Mouse (Mus musculus) lung, adult 2 months (tissue): ENCODE results near the gene Rpl19. TPM values are rescaled to one million over a fixed set of nuclear protein-coding genes. Genes with fewer than 3 reads are reported as not detected.

Experiments used
- DNase-seq: peaks from one replicate; pipeline ENCODE4 v3.0.0; 2022
- H3K4me1 ChIP-seq: fragments of 200-500 bp; 2 replicates; pipeline ENCODE4 v1.6.1; 2011; ENCODE audit warnings: low read length; ENCODE audit not compliant: control insufficient read depth, insufficient read depth
- H3K4me3 ChIP-seq: fragments of 200-500 bp; replicated peaks from 2 replicates; pipeline ENCODE3; 2011; ENCODE audit warnings: low read depth, mild to moderate bottlenecking, control low read depth, low read length; ENCODE audit errors: extremely low read depth
- CTCF ChIP-seq: fragments of 200-500 bp; IDR thresholded peaks from 2 replicates; pipeline ENCODE4 v1.5.1; 2011; ENCODE audit warnings: mild to moderate bottlenecking, low read length, control low read depth; ENCODE audit not compliant: insufficient read depth
- POLR2A ChIP-seq: fragments of 200-500 bp; IDR thresholded peaks from 2 replicates; pipeline ENCODE4 v1.6.1; 2011; ENCODE audit warnings: low read depth, mild to moderate bottlenecking, control low read depth, low read length, borderline replicate concordance; ENCODE audit errors: extremely low read depth
- WGBS: fragments of 180-500 bp; shearing (Covaris S2); methylation state at CpG from one replicate; pipeline ENCODE4 v1.1.7; 2018; 5-methylcytosine and 5-hydroxymethylcytosine counted together
- polyA plus RNA-seq: library from polyadenylated mRNA; depleted of rRNA; stranded (reverse); fragments of >200 nt; gene quantifications from 2 replicates; pipeline ENCODE4 v1.2.3, GENCODE M21; 2012

Rpl19 gene
- polyA plus RNA-seq, 1 experiment = 513 TPM

DNA sequence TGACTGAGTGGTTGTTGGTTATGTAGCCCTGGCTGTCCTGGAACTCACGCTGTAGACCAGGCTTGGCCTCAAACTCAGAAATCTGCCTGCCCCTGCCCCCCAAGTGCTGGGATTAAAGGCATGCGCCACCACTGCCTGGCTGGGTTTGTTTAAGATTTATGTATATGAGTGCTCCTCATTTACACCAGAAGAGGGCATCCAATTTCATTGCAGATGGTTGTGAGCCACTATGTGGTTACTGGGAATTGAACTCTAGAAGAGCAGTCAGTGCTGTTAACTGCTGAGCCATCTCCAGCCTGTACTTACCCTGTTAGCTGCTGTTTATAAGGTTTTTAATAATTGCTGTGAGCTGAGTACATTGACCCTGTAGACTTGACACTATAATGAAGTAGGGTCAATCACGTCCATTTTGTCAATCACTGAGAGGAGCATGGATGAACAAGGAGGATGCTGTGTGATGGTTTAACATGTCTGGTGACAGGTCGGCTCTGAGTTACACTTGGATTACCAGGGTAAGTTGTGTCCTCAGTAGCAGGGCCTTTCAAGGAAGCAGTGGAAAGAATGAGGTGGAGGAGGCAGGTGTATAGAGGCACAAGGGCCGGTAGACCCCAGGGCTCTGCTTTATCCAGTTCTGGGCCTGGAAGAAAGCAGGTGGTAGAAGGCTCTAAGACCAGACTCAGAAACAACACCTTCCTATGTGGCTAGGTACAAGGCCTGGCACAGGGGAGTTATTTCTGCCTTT is 4.4 kb downstream of the Rpl19 start:
- TF ChIP-seq POLR2A (no peak), CTCF (no peak)
- no peak for DNase-seq
- no peak overlapping the region for H3K4me3 ChIP-seq
- 64% methylated on average over 5 of the region's 5 CpGs for WGBS
- peaks cover 4% of the 10 kb centered on the region; the same call in 1 of the 2 replicates for H3K4me1 ChIP-seq

- peak; percentile 76 for DNase-seq
- no peak overlapping the region for H3K4me3 ChIP-seq
- peaks cover 6% of the 10 kb centered on the region; the same call in 1 of the 2 replicates for H3K4me1 ChIP-seq
- 8% methylated on average over 5 of the region's 5 CpGs for WGBS
- TF ChIP-seq CTCF = peak; percentile 82
- no peak for TF ChIP-seq POLR2A
These were observed 4.9 kb downstream of the Rpl19 start for GRCm38 (mm10) chr11:98031443-98031770.

DNA sequence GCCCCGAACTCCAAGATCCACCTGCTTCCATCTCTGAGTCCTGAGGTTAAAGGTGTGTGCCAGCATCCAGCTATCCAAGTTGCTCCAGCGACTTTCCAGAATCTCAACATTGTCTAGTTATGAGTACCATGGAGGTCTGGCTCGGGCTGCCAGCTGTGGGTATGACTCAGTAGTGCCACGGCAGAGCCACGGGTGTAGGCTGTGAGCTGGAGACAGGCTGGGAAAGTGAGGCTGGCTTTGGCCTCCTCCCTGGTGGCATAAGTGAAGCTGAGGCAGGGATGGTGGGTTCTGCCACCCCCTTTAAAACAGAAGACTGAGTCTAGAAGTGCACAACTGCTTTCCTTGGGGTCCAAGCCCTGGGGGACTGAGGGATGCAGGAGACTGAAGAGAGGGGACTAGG is 7.6 kb downstream of the Rpl19 start:
- no peak overlapping the region for H3K4me3 ChIP-seq
- H3K4me1 ChIP-seq = peaks cover 6% of the 10 kb centered on the region; the same call in 1 of the 2 replicates
- DNase-seq = no peak
- WGBS = 78% methylated on average over 5 of the region's 5 CpGs
- TF ChIP-seq POLR2A = no peak
- no peak for TF ChIP-seq CTCF

GRCm38 (mm10) chr11:98034840-98035239 is 8.3 kb downstream of the Rpl19 start:
- TF ChIP-seq POLR2A (no peak), CTCF (no peak)
- Histone ChIP-seq H3K4me3 (no peak overlapping the region), H3K4me1 (peaks cover 6% of the 10 kb centered on the region; the same call in 1 of the 2 replicates)
- 41% methylated on average over 4 of the region's 4 CpGs for WGBS
- no peak for DNase-seq

DNA sequence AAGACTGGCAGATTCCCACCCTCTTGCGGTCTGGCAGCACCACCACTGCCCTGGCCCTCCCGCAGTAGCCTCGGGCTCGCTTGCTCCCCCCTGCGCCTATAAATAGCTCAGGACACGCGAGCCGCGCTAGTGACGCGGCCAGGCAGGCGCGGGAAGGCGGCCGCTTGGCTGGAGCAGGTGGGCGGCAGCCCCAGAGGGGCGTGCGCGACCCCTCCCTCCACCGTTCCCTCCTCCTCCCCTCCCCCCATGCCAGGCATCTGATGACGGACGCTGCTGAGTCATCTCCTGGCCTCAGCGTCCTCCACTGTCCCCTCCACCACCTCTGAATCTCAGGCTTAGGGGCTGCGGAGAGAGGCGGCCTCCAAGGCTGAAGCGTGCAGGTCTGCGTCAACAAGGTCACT is 9.5 kb downstream of the Rpl19 start:
- no peak for TF ChIP-seq POLR2A
- no peak for TF ChIP-seq CTCF
- 2% methylated on average over 27 of the region's 27 CpGs for WGBS
- Histone ChIP-seq H3K4me3 (peak overlapping the region; percentile 8), H3K4me1 (peaks cover 6% of the 10 kb centered on the region; the same call in 1 of the 2 replicates)
- DNase-seq = no peak

DNA sequence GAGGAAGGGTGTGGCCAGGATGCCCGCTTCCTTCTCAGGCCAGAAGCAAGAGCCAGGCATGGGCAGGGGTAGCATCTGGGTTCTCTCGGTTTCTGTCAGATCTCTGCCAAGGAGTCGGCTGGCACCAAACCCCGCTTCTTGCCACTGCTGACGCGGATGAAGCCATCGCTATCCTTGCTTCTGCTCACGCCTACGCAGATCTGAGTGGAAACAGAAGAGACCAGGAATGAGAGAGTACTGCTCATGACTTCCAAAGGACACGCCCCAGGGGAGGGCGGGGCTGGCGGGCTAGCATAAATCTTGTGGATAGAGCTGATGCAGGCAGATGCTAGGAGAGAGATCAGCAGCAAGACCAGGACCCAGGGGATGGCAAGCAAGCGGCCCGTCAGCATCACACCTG is 11.4 kb downstream of the Rpl19 start:
- 48% methylated on average over 14 of the region's 14 CpGs for WGBS
- TF ChIP-seq CTCF (no peak), POLR2A (no peak)
- Histone ChIP-seq H3K4me1 (peaks cover 6% of the 10 kb centered on the region; the same call in 1 of the 2 replicates), H3K4me3 (no peak overlapping the region)
- DNase-seq = no peak

DNA sequence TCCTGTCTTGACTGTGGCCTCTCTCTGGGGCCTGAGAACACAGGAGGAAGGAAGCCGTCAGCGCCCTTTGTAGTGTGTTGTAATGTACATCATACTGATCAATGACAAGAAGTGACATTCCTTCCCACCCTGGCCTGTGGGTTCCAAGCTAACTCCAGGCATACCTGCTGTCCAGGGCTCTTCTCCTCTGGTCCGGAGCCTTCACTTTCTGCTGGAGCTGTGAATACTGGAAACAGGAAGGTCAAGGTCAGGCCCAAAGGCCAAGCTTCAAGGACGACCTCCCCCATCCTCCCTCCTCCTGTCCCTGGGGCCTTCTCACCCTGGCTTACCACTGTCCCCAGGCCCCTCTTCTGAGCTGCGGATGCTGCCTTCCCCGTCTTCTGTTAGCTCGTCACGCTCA is 14.5 kb downstream of the Rpl19 start:
- no peak for TF ChIP-seq POLR2A
- TF ChIP-seq CTCF = no peak
- WGBS = 84% methylated on average over 8 of the region's 8 CpGs
- Histone ChIP-seq H3K4me3 (no peak overlapping the region), H3K4me1 (peaks cover 4% of the 10 kb centered on the region; the same call in 1 of the 2 replicates)
- no peak for DNase-seq

GRCm38 (mm10) chr11:98042741-98043140 is 16.2 kb downstream of the Rpl19 start:
- DNase-seq = no peak
- H3K4me1 ChIP-seq = no peaks in the 10 kb centered on the region
- TF ChIP-seq POLR2A (no peak), CTCF (no peak)
- no peak overlapping the region for H3K4me3 ChIP-seq
- WGBS = 35% methylated on average over 6 of the region's 6 CpGs

DNA sequence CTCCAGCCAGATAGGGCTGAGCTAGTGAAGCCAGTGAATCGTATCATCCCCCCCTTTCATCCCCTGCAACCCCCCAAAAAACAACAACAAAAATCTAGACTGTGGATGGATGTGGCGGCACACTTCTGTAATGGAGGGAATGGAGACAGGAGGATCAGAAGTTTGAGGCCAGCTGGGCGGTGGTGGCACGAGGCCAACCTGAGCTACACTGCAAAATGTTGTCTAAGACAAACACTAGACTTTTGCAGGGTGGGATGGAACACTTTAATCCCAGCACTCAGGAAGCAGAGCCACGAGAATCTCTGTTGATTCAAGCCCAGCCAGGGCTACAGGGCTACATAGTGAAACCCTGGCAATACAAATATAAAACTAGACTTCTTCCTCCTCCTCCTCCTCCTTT is 17.6 kb downstream of the Rpl19 start:
- WGBS = 52% methylated on average over 5 of the region's 5 CpGs
- no peak for TF ChIP-seq POLR2A
- TF ChIP-seq CTCF = no peak

DNA sequence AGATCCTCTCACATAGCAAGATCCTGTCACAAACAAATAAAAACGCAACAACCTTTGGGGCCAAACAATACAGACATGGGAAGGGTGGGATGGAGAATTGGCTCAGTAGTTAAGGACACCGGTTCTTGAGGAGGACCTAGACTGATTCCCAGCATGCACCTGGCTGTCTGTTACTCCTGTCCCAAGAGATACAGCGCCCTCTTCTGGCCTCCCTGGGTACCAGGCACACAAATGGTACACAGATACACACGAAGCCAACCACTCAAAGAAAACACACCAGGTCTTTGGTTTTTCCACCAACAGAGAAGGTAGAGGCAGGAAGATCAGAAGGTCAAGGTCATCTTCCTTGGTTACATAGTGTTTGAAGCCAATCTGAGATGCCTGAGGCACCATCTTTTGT is 19.1 kb downstream of the Rpl19 start:
- Histone ChIP-seq H3K4me1 (no peaks in the 10 kb centered on the region), H3K4me3 (no peak overlapping the region)
- 59% methylated on average over 4 of the region's 4 CpGs for WGBS
- no peak for DNase-seq
- TF ChIP-seq POLR2A (no peak), CTCF (no peak)

More for the DNA sequence above, 17.6 kb downstream of the Rpl19 start:
- no peaks in the 10 kb centered on the region for H3K4me1 ChIP-seq
- no peak for DNase-seq
- no peak overlapping the region for H3K4me3 ChIP-seq
